Mouse (Mus musculus) cerebellum, adult 9-11 months (tissue): Measurements from ENCODE around the gene Eef1akmt2.
A peak's percentile ranks its signal among the peaks of the same experiment; 100 is the strongest.

Experiments
- DNase-seq: peaks from one replicate; pipeline ENCODE4 v3.0.0; 2022

Eef1akmt2 gene

DNA sequence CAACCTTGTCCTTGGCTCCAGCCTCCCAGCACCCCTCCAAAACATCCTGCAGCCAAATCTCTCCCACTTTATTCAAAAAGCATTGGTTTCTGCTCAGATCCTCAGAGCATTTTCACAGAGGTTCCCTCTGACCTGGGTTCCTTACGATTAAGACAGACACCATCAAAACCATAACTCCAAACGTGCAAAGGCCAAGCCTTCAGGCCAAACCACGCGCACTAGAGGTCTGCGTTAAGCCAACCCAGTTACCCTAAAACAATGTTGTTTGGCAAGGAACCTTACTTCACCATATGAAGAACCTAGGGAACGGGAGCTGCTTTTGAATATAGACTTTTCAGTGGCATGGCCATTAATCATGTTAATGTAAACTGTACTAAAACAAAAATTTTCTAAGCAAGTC lies 42.8 kb downstream of the Eef1akmt2 start:
- DNase-seq, result no peak

DNA sequence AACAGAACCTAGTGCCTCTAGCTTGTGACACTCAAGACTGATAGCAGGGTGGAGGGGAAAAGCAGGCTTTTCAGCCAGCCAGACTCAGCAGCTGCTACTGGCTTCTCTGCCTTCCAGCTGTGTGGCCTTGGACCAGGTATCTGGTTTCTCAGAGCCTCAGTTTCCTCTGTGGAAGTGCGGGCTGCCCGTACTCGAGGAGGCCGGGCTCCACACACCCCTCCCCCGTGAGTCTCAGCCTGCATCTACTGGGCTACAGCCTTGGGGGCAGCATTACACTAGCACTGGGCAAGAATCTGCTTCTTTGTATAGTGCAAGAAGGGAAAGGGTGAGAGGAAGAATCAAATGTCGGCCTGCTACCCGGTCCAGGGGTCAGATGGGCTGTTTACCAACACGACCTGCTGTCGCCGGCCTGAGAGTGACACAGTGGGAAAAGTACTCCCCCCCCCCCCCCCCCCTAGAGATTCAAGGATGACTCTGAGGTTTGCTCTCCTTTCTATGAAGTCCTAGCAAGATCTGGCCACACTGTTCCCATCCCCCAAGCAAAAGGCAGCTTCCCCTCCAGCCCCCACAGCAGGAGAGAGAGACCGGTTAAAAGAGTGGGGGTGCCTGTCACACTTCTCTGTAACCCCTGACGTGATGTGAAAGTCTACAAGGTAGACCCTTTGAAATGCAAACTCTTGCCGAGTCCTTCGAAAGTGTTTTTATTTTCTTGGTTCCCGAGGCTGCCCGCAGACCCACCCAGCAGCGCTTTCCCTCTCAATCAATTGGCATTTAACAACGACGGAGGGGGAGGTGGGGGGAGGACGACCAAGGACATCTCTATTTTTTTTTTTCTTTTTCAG lies 43.4 kb downstream of the Eef1akmt2 start:
- peak; percentile 75 for DNase-seq

DNA sequence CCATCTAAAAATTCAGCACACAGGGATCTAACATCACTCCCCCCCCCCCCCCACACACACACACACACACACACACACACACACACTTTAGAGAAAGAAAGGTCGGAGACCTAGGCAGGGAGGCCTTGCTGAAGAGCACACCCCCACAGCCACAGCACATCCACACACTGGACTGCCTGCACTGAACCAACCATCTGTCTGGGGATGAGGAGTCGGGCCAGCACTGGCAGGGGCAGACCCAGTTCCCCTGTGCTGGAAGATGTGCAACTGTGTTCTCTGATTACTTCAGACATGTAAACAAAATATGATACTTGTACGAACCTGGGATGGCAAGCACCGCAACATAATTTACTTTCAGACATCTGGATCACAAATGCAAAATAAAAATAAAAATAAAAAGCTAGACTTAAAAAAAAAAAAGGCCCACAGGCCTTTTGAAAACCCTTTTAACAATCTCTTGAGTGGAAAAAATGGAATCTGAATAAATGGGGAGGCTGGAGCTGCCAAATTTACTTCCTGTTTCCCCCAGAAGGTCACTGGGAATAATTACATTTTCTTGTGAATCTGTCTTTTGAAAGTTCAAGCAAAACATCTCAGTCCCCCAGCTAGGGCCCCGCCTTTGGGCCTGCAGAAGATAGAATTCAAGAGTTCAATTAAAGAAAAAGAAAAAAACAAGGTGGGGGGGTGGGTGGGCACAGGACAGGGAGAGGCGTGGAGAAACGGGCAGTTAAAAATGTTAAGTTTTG lies 44.2 kb downstream of the Eef1akmt2 start:
- DNase-seq, result peak; percentile 70

DNA sequence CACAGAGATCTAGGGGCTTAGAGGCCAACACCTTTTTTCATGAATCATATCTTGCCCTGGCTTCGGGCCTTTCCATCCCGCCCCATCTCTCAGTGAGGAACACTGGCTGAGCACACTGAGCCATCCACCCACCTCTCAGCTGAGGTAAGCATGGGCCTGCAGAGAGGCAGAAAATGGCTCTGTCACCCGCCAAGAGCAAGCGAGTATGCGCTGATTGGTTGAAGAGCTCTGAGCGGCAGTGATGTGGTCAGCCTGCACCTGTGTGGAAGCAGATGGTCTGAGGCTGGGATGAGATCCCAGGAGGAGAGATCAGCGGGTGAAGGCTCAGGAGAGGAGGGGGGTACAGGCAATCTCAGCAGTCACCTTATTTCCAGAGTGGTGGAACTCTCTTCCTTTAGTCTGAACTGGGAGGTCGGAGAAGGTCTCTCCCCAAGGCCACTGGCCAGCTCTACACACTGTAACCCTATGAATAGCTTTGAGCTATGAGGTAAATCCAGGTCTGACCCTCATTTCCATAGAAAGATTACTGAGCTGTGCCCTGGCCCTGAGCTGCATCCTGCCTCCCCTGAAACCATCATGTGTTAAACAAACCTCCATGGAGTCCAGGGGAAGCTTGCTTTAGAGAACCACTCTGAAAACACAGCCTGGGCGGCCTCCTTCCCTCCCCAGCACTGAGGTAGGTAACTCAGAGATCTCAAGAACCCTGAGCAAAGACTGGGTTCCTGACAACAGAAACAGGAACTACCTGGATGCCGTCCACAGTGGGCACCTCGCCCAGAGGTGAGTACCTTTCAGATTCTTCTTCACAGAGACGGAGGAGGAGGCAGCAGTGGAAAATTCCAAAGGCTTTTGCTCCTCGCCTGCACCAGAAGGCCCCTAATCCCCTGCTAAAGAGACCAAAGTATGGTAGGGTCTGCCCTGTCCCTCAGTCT lies 45.3 kb downstream of the Eef1akmt2 start:
- DNase-seq, result peak; percentile 96

DNA sequence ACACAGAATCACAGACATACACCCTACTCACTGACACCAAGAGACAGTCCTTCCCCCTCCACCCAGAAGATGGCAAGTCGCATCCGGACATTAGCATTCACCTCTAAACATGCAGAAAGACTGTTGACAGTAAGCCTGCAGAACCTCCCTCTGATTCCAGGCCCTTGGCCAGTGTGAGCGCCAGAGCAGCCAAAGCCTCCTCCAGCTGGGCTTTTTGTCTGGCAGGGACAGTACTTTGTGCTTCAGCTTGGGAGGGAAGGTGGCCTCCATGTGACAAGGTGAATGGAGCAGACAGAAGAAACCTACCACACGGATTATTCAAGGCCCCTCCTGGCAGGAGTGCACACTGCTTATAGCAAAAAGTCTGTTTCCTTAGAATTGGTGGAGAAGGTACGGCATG lies 46.2 kb downstream of the Eef1akmt2 start:
- DNase-seq, result peak; percentile 88

DNA sequence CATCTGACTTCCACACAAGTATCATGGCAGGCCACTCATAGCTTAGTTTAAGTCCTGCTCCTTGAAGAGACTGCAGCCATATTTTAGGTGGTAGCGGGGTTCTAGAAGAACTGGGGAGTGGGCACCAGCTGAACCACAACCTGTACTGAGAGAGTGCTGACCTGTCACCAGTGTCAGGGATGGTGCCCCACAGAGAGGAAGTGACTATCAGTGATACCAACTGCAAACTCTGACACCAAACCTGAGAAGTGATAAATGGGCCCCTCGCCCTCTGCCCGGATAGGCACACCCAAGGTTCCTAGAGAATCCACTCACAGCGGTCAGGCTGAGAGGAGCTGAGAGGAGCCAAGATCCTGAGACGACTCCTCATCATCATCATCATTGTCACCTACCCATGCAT lies 47.5 kb downstream of the Eef1akmt2 start:
- DNase-seq, result peak; percentile 51

DNA sequence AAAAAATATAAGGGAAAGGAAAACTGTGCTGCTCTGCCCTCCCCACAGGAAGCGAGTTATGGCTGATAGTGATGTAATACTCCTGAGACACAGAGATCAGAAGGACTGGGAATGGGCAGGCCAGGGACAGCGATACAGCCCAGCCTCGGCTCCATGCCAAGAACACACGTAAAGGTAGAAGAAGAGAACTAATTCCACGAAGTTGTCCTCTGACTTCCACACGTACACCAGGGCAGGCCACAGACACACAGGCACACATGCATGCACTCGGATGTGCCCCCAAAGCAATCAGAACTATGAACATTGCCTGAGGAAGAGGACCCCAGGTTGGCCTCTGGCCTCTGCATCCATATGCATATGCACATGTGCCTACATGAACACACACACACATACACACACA lies 48.0 kb downstream of the Eef1akmt2 start:
- peak; percentile 67 for DNase-seq

DNA sequence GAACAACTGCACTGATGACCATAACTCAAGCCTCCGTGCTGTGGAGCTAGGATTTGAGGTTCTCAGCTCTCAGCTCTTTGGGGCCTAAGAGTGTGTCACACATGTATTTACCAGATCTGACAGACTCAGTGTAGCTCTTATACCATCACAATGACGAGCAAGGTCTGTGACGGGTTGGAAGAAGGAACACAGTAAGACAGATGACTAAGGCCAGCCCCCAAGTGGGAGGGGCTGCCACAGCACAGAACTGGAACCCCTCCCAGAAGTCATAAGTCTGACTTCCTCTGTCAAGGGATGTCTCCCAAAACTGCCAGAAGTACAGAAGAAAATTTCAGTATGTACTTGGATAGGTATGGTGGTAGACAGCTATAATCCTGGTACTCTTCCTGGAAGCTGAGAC lies 48.5 kb downstream of the Eef1akmt2 start:
- peak; percentile 61 for DNase-seq

DNA sequence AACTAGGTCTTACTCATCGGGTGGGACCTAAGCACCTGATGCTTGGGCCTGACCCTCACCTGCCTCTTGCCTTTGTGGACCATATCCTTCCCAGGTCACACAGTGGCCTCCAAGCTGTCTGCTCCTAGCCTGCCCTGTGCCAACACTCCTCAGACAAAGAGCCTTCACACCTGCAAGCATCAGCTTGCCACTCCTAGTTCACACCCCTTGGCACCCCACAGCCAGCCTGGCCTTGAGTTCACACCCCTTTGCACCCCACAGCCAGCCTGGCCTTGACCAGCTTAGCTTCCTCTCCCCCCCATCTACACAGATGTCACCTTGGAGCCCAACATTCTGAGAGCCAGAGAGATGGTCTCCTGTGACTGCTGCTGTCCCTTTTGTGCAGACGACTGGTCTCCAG lies 49.1 kb downstream of the Eef1akmt2 start:
- DNase-seq, result peak; percentile 52

DNA sequence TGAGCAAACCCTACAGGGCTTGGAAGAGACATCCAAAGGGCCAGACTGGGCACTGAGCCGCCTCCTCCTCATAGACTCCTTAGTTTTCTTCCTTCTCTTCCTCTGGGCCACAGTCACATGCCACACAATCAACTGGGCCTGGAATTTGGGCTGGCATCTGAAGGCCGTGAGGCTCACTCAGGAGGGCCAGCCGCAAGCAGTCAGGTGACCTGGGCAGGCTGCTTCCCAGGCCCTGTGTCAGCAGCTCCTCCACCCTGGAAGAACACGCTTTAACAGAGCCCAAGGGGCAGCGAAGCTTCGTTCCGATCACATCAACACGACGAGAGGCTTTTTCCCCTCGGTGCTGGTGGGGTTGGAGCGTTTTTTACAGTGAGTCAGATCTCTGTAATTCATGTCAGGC lies 49.8 kb downstream of the Eef1akmt2 start:
- DNase-seq, result peak; percentile 47

DNA sequence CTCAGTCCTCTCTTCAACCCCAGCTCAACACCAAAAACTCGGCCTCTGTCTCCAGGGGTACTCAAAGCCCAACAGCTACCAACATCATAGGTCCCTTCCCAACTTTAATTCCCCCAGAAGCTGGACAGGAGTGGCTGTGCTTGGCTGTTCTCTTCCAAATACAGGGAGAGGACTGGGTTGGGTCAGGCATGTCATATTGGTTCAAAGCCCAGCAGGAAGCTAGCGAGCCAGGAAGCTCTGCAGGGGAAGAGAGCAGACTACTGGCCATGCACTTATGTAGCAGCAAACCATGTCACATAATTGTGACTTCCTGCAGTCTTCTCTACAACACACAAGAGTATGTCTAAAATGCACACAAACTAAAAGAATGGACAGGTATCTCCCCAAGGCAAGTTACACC lies 50.4 kb downstream of the Eef1akmt2 start:
- no peak for DNase-seq

DNA sequence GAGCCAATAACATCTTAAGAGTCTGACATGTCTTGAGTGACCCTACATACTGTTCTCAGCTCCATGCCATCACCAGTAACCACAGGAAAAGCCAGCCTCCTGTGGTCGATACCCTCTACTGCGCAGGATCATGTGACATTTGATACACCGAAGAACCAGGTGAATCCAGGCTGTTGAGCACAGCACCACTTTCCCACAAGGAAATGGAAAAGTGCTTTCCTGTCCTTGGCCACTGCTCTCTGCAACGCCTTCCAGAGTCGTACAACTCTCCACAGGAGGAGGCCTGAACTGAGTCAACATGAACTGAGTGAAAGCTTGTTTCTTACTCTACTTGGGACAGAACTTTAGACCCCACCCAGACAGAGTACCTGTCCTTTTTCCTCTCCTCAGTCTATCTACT lies 51.0 kb downstream of the Eef1akmt2 start:
- DNase-seq, result no peak

DNA sequence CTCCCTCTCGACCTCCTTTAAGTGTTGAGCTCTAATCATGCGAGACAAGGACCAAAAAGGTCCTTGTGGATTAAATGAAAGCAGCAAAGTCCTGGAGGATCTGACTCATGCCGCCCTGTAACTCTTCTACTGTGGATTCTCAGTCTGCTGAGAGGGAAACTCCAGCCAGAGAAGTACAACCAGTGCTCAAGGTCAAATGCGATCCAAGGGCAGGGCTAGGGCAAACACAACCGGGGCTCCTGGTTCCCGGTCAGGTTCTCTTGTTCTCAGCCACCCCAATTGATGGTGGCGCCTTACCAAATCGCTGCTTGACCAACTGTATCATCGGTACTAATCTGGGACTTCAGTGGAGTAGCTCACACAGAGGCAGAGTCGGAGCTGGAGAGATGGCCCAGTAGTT lies 51.6 kb downstream of the Eef1akmt2 start:
- peak; percentile 34 for DNase-seq

DNA sequence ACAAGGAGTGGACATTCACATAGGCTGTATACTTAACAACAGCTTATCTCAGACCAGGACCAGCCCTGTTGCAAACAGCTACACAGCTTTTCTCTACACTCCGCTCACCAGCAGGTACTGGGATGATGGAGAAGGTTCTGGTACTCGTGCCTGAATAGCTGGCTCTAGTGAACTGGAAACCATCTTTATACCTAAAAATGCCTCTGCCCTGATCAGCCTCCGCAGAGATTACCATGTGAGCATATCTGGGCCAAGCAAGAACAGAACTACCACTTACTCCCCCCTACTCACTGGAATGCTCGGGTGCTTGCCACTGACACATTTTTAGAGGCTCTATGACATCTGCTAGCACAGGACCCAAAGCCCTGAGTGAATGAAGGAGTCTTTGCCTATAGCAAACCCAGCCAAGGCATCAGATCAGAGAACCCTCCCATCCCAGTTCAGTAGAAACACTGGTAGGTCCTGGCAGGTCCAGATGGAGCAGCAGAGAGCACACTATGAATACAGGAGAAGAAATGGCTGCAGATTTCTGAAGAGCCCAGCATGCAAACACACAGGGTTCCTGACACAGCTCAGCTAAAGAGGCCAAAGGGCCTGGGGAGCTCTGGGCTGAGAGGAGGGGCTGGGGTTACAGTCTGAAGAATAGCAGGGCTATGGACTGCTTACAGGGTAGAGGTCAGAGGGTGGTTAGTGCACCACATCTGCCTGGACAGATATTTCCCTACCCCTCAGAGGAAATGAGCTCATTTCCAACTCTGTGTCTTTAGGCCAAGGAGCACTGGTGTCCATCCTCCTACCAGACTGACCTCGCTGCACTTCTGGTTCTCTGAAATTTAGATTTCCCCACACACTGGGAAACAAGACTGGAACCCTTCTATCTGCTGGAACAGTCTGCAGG lies 53.1 kb downstream of the Eef1akmt2 start:
- peak; percentile 69 for DNase-seq

DNA sequence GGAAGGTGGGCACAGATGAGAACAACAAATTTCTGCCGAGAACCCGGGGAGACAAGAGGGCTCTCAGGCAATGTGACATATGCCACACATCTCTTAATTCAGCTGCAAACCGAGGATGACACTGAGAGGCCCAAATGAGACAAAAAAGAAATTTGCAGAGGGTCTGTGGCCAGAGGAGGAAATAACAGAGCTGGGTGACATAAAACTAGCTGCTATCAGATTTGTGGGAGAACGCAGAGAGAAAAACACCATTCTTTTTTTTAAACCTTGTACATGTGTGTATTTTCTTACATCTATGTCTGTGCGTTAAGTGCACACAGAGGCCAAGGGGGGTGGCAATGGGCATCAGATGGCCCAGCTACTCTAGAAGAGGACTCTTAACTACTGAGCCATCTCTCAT lies 57.3 kb downstream of the Eef1akmt2 start:
- no peak for DNase-seq

DNA sequence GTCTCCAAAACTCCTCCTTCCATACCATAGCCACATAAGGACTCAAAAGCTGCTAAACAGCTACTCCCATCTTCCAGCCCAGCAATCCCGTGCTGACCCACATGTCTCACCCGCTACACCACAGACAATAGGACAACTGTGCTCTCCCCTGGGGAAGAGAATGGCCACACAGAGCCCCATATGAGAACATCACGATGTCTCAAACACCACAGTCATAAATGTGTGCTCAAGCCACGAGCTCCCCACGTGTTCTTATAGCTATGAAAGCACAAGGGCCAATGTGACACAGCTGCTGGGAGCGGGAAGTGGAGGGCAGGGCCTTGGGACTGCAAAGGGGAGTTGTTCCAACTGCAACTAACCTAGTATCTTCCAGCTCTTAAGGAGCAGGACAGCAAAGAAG lies 59.0 kb downstream of the Eef1akmt2 start:
- no peak for DNase-seq

DNA sequence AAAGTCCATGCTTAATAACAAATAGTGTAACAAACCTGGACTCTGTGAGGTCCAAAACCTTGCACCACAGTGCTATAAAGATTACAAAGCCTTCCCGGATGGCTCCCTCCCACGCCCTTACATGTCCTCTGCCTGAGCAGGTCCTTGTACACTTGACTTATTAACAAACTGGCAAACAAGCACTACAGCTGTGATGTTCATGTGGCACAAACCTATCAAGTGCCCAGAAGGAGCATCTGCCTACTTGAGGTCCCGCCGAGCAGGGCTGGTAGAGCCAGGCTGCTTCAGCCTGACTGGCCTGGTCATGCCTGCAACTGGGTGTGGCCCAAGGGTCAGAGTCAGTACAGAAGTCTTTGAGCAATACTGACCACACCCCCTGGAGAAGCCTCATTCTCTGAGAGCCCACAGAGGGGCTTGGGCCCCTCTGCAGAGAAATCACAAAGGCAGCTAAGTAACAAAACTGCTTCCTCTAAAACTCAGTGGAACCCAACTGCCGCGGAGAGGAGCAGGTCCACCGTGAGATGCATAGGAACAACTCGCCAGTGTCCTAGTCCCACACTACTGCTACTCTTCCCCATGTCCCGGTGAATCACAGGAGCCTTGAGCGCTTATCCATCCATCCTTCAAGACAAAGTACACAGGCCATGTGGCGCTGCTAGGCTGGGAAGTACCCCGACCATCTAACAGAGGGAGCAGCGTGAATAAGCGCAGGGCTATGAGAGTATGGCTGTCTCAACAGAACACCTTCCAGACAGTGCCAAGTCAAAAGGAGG lies 61.8 kb downstream of the Eef1akmt2 start:
- DNase-seq, result no peak

DNA sequence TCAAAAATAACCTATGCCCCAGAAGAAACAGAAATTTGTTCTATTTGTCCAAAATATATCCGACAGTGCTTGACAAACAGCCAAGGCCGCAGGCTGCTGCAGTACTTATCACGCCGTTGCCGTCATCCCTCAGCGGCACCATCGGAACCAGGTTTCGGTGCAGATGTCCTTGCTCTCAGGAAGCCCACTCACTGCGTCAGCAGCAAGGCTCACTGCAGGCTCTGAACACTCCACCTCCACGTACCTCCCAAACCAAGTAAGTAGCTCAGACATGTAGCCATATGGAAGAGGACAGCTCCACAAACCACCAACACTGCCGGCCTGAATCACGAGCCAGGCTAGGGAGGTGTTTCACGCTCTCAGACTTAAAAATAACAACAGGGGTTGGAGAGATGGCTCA lies 63.6 kb downstream of the Eef1akmt2 start:
- DNase-seq, result peak; percentile 71

DNA sequence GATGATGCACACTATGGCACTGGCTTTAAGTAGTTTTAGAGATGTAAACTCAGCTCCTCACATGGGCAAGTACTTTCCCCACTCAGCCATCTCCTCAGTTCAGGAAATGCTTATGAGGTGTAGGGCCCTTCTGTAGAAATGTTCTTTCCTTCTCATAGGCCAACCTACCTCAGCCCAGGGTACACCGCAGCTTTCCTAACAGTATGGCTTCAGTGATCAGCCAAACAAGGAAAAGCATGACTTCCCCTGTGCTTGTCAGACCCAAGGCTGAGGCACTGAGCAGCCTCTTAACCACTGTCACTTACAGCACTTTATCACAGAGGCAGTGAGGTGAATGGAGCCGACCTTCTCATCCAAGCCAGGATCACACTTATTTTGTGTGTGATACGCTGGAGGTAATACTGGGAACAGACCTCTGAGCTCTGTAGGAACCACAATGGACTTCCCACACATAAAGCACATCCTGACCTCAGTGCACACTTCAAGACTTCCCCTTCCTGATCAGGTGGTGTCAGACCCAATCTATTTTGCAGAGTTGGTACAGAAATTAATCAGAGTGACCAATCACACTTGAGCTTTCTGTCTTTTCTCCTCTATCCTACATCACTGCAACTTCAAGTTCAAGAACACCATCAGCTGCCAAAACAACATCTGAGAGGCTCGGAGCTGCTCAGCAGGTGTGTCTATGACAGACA lies 64.8 kb downstream of the Eef1akmt2 start:
- DNase-seq, result no peak

DNA sequence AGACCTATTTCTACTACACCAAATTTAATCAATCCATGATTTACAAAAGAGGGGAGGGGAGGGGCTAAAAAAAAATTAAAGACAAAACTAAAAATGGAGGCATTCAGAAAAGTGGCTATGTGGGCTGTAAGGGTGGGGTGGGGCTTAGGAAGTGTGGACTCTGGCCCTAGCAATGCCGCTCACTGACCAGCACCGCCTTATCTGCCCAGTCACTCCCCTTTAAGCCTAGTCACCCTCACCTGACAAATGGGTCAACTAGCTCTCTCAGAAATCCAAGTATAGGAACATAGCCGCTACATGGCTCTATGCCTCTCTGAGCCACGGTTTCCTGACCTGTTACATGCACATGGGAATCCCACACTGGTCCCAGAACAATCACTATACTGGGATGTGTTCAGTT lies 65.5 kb downstream of the Eef1akmt2 start:
- no peak for DNase-seq

DNA sequence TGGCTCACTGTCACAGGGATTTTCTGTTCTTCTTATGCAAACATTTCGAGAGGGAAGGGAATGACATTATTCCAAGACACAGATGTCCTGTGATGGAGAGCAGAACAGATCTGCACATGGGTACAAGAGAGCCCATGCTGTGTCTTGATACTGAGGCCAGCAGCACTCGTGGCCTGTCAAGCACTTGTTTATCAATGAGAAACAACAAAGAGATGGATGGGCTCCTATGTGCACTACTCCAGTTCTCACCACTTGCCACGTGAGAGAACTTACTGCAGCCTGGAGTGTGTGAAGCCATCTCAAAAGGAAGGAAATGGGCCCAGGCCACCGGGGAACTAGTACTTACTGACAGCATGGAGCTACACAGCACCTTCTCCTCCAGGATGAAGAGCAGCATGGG lies 66.0 kb downstream of the Eef1akmt2 start:
- peak; percentile 66 for DNase-seq
